In genomic region chr1:178406765-178407645, GRCm38 (mm10) we compare ENCODE assay signal across 8 mouse cellular contexts. TPM values are rescaled to one million over a fixed set of nuclear protein-coding genes. Genes with fewer than 3 reads are reported as not detected.
DNase-seq lines count a peak whose midpoint lies in the region; ATAC-seq and TF ChIP-seq lines count a peak whose summit lies in the region.

No protein-coding gene starts in this region.

- peak overlapping the region; percentile 66 for H3K4me3 ChIP-seq in heart, embryonic 12.5 days
- peak overlapping the region; percentile 86 for H3K4me3 ChIP-seq in brown adipose tissue, adult 24 weeks (ENCODE audit: insufficient read depth, low read depth, low read length)
- H3K4me3 ChIP-seq in hindbrain, embryonic 11.5 days (ENCODE audit: low read depth, low read length) = peak overlapping the region; percentile 72
- peak overlapping the region; percentile 74 for H3K4me3 ChIP-seq in liver, postnatal 0 days (ENCODE audit: low read depth, low read length)

- TF ChIP-seq CTCF in liver, postnatal 0 days (IDR thresholded peaks at IDR 0.05; ENCODE audit: low read depth) = no peak

- DNase-seq in heart, postnatal 14 days = no peak
- peak; percentile 10 for DNase-seq in hindbrain, embryonic 11.5 days (ENCODE audit: low spot score)
- DNase-seq in liver, postnatal 0 days = no peak
- DNase-seq in thymus, postnatal 4 days = peak; percentile 18
- no peak for DNase-seq in ovary, postnatal 36 days (ENCODE audit: low spot score)

- no peak for TF ChIP-seq EP300 in liver, postnatal 0 days (IDR thresholded peaks at IDR 0.05; ENCODE audit: low read depth)

- peak overlapping the region; percentile 92 for H3K9ac ChIP-seq in heart, embryonic 12.5 days
- H3K9ac ChIP-seq in hindbrain, embryonic 11.5 days (ENCODE audit: low read depth, low read length) = peak overlapping the region; percentile 98
- peak overlapping the region; percentile 98 for H3K9ac ChIP-seq in liver, postnatal 0 days (replicated peaks)

- H3K4me2 ChIP-seq in heart, embryonic 12.5 days = peak overlapping the region; percentile 65
- H3K4me2 ChIP-seq in hindbrain, embryonic 11.5 days (replicated peaks; ENCODE audit: low read depth, low read length) = peak overlapping the region; percentile 71
- peak overlapping the region; percentile 82 for H3K4me2 ChIP-seq in liver, postnatal 0 days (ENCODE audit: low read depth, low read length)

- H3K36me3 ChIP-seq in heart, embryonic 12.5 days = no peaks in the 10 kb centered on the region
- H3K36me3 ChIP-seq in hindbrain, embryonic 11.5 days (ENCODE audit: control insufficient read depth, insufficient read depth, low read length) = no peaks in the 10 kb centered on the region
- no peaks in the 10 kb centered on the region for H3K36me3 ChIP-seq in liver, postnatal 0 days (replicated peaks; ENCODE audit: insufficient read depth, low read length)

- no peaks in the 10 kb centered on the region for H3K27me3 ChIP-seq in heart, embryonic 12.5 days (replicated peaks)
- H3K27me3 ChIP-seq in hindbrain, embryonic 11.5 days (ENCODE audit: control insufficient read depth, insufficient read depth, low read length) = no peaks in the 10 kb centered on the region
- H3K27me3 ChIP-seq in liver, postnatal 0 days (ENCODE audit: insufficient read depth, low read length) = no peaks in the 10 kb centered on the region

- intact Hi-C loops in heart, postnatal 14 days (cut with DNase I) = loop anchor here (1.0 to 2.0 kb wide), 4 partner anchors 38 to 88 kb away; partner anchors contain the start of gene Cox20

- no peak for ATAC-seq in heart, embryonic 12.5 days (ENCODE audit: insufficient number of reproducible peaks, low FRiP score)
- peak; percentile 25; the same call in 1 of the 2 replicates for ATAC-seq in hindbrain, embryonic 11.5 days (ENCODE audit: low FRiP score)
- peak; percentile 16 for ATAC-seq in liver, postnatal 0 days
- ATAC-seq in erythroid progenitor cell, adult 5-6 weeks (replicated peaks; ENCODE audit: low FRiP score, poor library complexity, severe bottlenecking) = no peak

- peak overlapping the region; percentile 100 for H3K27ac ChIP-seq in heart, embryonic 12.5 days (ENCODE audit: poor library complexity, severe bottlenecking)
- peak overlapping the region; percentile 96 for H3K27ac ChIP-seq in brown adipose tissue, adult 24 weeks (replicated peaks; ENCODE audit: low read depth, low read length)
- peak overlapping the region; percentile 100 for H3K27ac ChIP-seq in hindbrain, embryonic 11.5 days (ENCODE audit: low read depth, low read length)
- H3K27ac ChIP-seq in liver, postnatal 0 days (ENCODE audit: low read depth) = peak overlapping the region; percentile 100

- WGBS in heart, embryonic 12.5 days = 65% methylated on average over 12 of the region's 12 CpGs
- WGBS in hindbrain, embryonic 11.5 days = 62% methylated on average over 12 of the region's 12 CpGs
- WGBS in liver, postnatal 0 days (ENCODE audit: insufficient replicate concordance) = 59% methylated on average over 12 of the region's 12 CpGs

- peaks cover 7% of the 10 kb centered on the region for H3K4me1 ChIP-seq in heart, embryonic 12.5 days (replicated peaks)
- peaks cover 4% of the 10 kb centered on the region; the same call in 1 of the 2 replicates for H3K4me1 ChIP-seq in brown adipose tissue, adult 24 weeks (ENCODE audit: control insufficient read depth, insufficient read depth, insufficient read length, low read length)
- no peaks in the 10 kb centered on the region for H3K4me1 ChIP-seq in hindbrain, embryonic 11.5 days (replicated peaks; ENCODE audit: control insufficient read depth, insufficient read depth, low read length)
- peaks cover 5% of the 10 kb centered on the region; the same call in 1 of the 2 replicates for H3K4me1 ChIP-seq in liver, postnatal 0 days (ENCODE audit: insufficient read depth)

- H3K9me3 ChIP-seq in heart, embryonic 12.5 days (replicated peaks) = no peaks in the 10 kb centered on the region
- H3K9me3 ChIP-seq in hindbrain, embryonic 11.5 days (ENCODE audit: control insufficient read depth, low read length) = no peaks in the 10 kb centered on the region
- no peaks in the 10 kb centered on the region for H3K9me3 ChIP-seq in liver, postnatal 0 days (ENCODE audit: low read length)

RNA-seq across cellular contexts. Expression of gene Efcab2, which starts 1.1 kb away (rescaled TPM):
- polyA plus RNA-seq in heart, embryonic 12.5 days (2016; fragmentation: Nextera tagmentation; extraction: Ambion mirVana) = 12.4 and 13.5 TPM in 2 replicates
- total RNA-seq in heart, postnatal 14 days (2021) = 10 to 100 TPM; 49.9 to 50.0 TPM
- 4.7 and 5.8 TPM in 2 replicates for polyA plus RNA-seq in brown adipose tissue, adult 24 weeks (2012; ENCODE audit: insufficient read depth, insufficient read length, missing spikeins)
- 8.3 and 8.7 TPM in 2 replicates for polyA plus RNA-seq in hindbrain, embryonic 11.5 days (2014; fragmentation: Nextera tagmentation; extraction: Ambion mirVana)
- 2.0 and 2.3 TPM in 2 replicates for polyA plus RNA-seq in liver, postnatal 0 days (2015; fragmentation: Nextera tagmentation; extraction: Ambion mirVana)
- total RNA-seq in erythroid progenitor cell, adult 5-6 weeks (2015; ENCODE audit: low replicate concordance) = 9.7 TPM in 1 of 2 replicates, not detected in the other
- total RNA-seq in erythroid progenitor cell, adult 5-6 weeks (2017; ENCODE audit: low replicate concordance) = 2.3 and 3.0 TPM in 2 replicates

Comparison
In these comparisons a context has a peak if more than half of its experiments do, and no peak if none do; other contexts are left out.
1. ATAC-seq: peak in hindbrain, embryonic 11.5 days (single experiment) and liver, postnatal 0 days (single experiment); none in heart, embryonic 12.5 days (single experiment) and erythroid progenitor cell, adult 5-6 weeks (single experiment).
2. DNase-seq: peak in hindbrain, embryonic 11.5 days (single experiment) and thymus, postnatal 4 days (single experiment); none in heart, postnatal 14 days (0 of 2), liver, postnatal 0 days (single experiment) and ovary, postnatal 36 days (single experiment).
3. Peak in every context shown above with its lines, with median percentiles within 50 percentile points of each other: H3K27ac ChIP-seq, H3K4me2 ChIP-seq, H3K4me3 ChIP-seq and H3K9ac ChIP-seq.